ENCODE assay signal across 20 mouse cellular contexts in genomic region chr12:76619847-76620246, GRCm38 (mm10).
"Had no signal": no experiment of that assay in that cellular context is flagged by ENCODE, and none has a peak within 500 bp of the region (broad histone marks: within the 10 kb centered on the region; RNA-seq: fewer than 3 reads in every experiment).

No protein-coding gene starts in this region.

- H3K9me3 ChIP-seq: limb, embryonic 15.5 days; liver, embryonic 12.5 days; midbrain, embryonic 13.5 days; neural tube, embryonic 13.5 days had no signal

- H3K4me2 ChIP-seq: limb, embryonic 15.5 days; liver, embryonic 12.5 days; midbrain, embryonic 13.5 days; neural tube, embryonic 13.5 days had no signal

- H3K36me3 ChIP-seq: limb, embryonic 15.5 days; midbrain, embryonic 13.5 days; neural tube, embryonic 13.5 days had no signal

- H3K9ac ChIP-seq: limb, embryonic 15.5 days; liver, embryonic 12.5 days; midbrain, embryonic 13.5 days; neural tube, embryonic 13.5 days had no signal

- H3K27me3 ChIP-seq: limb, embryonic 15.5 days; liver, embryonic 12.5 days; midbrain, embryonic 13.5 days; neural tube, embryonic 13.5 days had no signal

- H3K27ac ChIP-seq: limb, embryonic 15.5 days; liver, embryonic 12.5 days; midbrain, embryonic 13.5 days; neural tube, embryonic 13.5 days had no signal

- H3K4me3 ChIP-seq: limb, embryonic 15.5 days; liver, embryonic 12.5 days; midbrain, embryonic 13.5 days; myocyte; neural tube, embryonic 13.5 days had no signal

- ATAC-seq: inflammation-experienced regulatory T-cells, adult 6 months; intestine, embryonic 16.5 days; liver, embryonic 12.5 days; midbrain, embryonic 13.5 days; midbrain, embryonic 16.5 days had no signal

- DNase-seq: kidney, adult 18-20 months; kidney, postnatal 10 days; kidney, postnatal 36 days; left cerebral cortex, postnatal 4 days; lung, adult 2 months; lung, postnatal 14 days; lung, postnatal 4 days; right cerebral cortex, postnatal 25 days; spleen, adult 18-20 months; thymus, adult 2 months; thymus, postnatal 14 days; thymus, postnatal 4 days had no signal
